Mouse (Mus musculus): ENCODE measurements around the gene Atat1. TPM values are rescaled to one million over a fixed set of nuclear protein-coding genes. Genes with fewer than 3 reads are reported as not detected.

Gene Atat1
- total and polyA plus RNA-seq, 2 experiments from 2014 or later = 163 to 225 TPM

- Histone ChIP-seq H3K27ac (peak overlapping the region; percentile 98), H3K4me2 (ENCODE audit: low read depth, low read length) (peak overlapping the region; percentile 90), H3K27me3 (ENCODE audit: insufficient read depth, low read length) (no peaks in the 10 kb centered on the region), H3K4me1 (ENCODE audit: insufficient read depth, low read length) (peaks cover 28% of the 10 kb centered on the region), H3K9me3 (ENCODE audit: low read length) (no peaks in the 10 kb centered on the region), H3K36me3 (ENCODE audit: insufficient read depth, low read length) (0 out of 2 replicates have a peak, but pooled peaks cover 9% of the 10 kb centered on the region), H3K4me3 (ENCODE audit: low read length) (peak overlapping the region; percentile 73), H3K9ac (replicated peaks; ENCODE audit: low read length) (peak overlapping the region; percentile 97)
- ATAC-seq = no peak
- WGBS = under 1% methylated on average over 11 of the region's 11 CpGs
- DNase-seq (ENCODE audit: low spot score) = peak; percentile 81
- TF ChIP-seq CTCF (IDR thresholded peaks at IDR 0.05; ENCODE audit: low read depth) = no peak
These were observed 8.6 kb upstream of the Atat1 start for GRCm38 (mm10) chr17:35918276-35919059.

DNA sequence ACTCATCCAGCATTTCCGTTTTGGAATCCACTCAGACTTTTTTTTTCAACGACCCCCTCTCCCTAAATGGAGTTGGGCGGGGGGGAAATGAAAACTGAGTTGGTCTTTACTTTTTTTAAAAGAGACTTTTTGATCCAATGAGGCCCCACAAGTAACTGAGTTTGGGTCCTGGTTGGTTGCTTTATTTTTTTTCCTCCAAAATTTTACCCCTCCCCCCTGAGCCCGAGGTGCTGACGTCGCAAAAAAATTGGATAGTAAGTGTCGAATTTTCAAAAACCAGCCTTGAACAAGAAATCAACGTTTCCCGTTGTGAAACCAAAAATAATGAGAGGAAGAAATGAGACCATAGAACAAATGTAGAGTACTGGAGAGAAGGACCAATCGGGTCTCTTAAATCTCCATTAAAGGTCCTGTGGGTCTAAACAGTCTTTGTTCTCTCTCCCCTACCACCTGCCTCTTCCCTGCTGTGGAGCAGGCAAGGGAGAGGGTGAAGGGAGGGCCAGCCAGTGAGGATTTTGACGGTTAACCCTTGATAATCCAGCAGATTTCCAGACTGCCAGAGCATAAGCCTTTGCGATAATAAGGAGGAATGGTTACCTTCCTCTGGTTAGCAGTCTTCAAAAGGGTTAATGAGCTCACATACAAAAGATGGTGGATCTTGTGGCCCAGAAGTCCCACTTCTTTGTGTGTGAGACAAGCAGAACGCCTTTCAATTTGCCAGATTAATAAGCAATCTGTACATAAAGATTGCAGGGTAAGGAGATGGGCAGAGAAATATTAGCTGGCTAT is 7.8 kb upstream of the Atat1 start:
- no peaks in the 10 kb centered on the region for H3K9me3 ChIP-seq (ENCODE audit: low read length)
- WGBS = under 1% methylated on average over 13 of the region's 13 CpGs
- H3K9ac ChIP-seq (replicated peaks; ENCODE audit: low read length) = peak overlapping the region; percentile 97
- H3K4me3 ChIP-seq (ENCODE audit: low read length) = peak overlapping the region; percentile 73
- peaks cover 10% of the 10 kb centered on the region; the same call in 1 of the 2 replicates for H3K36me3 ChIP-seq (ENCODE audit: insufficient read depth, low read length)
- H3K27ac ChIP-seq = peak overlapping the region; percentile 98
- no peaks in the 10 kb centered on the region for H3K27me3 ChIP-seq (ENCODE audit: insufficient read depth, low read length)
- peak; percentile 36 for ATAC-seq
- no peak for TF ChIP-seq CTCF (IDR thresholded peaks at IDR 0.05; ENCODE audit: low read depth)
- DNase-seq (ENCODE audit: low spot score) = peak; percentile 89
- H3K4me2 ChIP-seq (ENCODE audit: low read depth, low read length) = peak overlapping the region; percentile 90
- H3K4me1 ChIP-seq (ENCODE audit: insufficient read depth, low read length) = peaks cover 28% of the 10 kb centered on the region

DNA sequence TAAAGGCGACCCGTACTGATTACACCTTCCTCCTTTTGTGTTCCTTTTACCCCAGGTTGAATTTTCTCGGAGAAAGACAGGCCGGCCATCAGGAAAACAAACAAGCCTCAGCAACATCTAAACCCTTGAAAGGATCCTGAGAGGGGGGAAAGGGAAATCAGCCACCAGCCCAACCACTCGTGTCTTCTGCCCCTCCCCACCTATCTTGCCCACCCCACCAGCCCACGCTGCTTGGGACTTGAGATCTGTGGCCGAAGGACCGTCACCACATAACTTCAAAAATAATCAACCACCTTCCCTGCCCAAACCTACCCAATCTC is 7.2 kb upstream of the Atat1 start:
- Histone ChIP-seq H3K4me3 (ENCODE audit: low read length) (peak overlapping the region; percentile 73), H3K9me3 (ENCODE audit: low read length) (no peaks in the 10 kb centered on the region), H3K27ac (peak overlapping the region; percentile 98), H3K36me3 (ENCODE audit: insufficient read depth, low read length) (peaks cover 10% of the 10 kb centered on the region; the same call in 1 of the 2 replicates), H3K27me3 (ENCODE audit: insufficient read depth, low read length) (no peaks in the 10 kb centered on the region), H3K4me1 (ENCODE audit: insufficient read depth, low read length) (peaks cover 24% of the 10 kb centered on the region), H3K4me2 (ENCODE audit: low read depth, low read length) (peak overlapping the region; percentile 90), H3K9ac (replicated peaks; ENCODE audit: low read length) (peak overlapping the region; percentile 97)
- peak; percentile 39 for DNase-seq (ENCODE audit: low spot score)
- whole genome bisulfite sequencing = 0% methylated on average over 8 of the region's 8 CpGs
- no peak for ATAC-seq
- no peak for TF ChIP-seq CTCF (IDR thresholded peaks at IDR 0.05; ENCODE audit: low read depth)

DNA sequence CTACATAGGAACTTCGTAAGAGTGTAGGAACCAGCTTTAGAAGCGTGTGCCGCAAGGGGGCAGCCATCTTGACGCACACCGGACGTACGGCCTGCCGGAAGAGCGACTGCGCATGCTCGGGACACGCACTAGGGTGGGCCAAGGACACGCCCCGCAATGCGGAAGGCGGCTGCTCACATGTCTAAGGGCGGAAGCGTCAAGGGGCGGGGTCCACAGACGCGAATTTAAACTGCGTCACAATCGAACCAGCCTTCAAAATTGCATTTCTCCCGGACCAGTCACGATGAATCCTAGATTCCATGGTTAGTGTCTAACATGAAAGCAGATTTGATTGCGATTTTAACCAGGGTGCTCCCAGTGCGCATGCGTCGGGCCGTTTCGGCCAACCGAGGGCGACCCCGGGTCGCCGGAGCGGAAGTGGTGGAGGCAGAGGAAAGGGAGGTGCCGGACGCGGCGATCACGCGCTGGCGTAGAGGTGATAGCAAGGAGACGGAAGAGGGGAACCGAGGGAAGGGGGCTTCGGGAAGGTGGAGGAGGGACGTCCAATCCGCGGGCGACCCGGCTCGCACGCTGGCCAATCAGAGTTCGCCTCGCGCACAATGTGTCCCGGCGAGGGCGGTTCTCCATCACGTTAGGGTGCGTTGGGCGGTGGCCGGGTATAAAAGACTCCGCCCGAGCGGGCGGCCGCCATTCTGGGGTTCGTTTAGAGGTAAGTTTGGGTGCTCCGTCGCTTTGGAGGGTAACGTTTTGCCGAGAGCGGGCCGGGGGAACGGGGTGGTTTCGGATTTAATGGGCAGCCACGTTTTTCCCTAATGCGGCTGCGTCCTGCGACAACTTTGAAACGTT is 6.6 kb upstream of the Atat1 start, which contains the start of the genes Mrps18b and Ppp1r10:
Gene Mrps18b, minus strand, starts transcription at position 93 of the 846 bp plus-strand sequence.
Gene Ppp1r10, plus strand, starts transcription at position 138 of the 846 bp plus-strand sequence.
- Histone ChIP-seq H3K4me3 (ENCODE audit: low read length) (peak within 1 kb of the TSS; percentile 73), H3K27ac (peak within 1 kb of the TSS; percentile 98), H3K36me3 (ENCODE audit: insufficient read depth, low read length) (peaks cover 10% of the 10 kb centered on the region; the same call in 1 of the 2 replicates), H3K27me3 (ENCODE audit: insufficient read depth, low read length) (no peaks in the 10 kb centered on the region), H3K9ac (replicated peaks; ENCODE audit: low read length) (peak within 1 kb of the TSS; percentile 97), H3K4me1 (ENCODE audit: insufficient read depth, low read length) (peaks cover 24% of the 10 kb centered on the region), H3K9me3 (ENCODE audit: low read length) (no peaks in the 10 kb centered on the region), H3K4me2 (ENCODE audit: low read depth, low read length) (peak within 1 kb of the TSS; percentile 90)
- under 1% methylated on average over 83 of the region's 83 CpGs for WGBS
- ATAC-seq (peak; percentile 95), DNase-seq (ENCODE audit: low spot score) (peak; percentile 100)
- TF ChIP-seq CTCF (IDR thresholded peaks at IDR 0.05; ENCODE audit: low read depth) = peak; percentile 79

DNA sequence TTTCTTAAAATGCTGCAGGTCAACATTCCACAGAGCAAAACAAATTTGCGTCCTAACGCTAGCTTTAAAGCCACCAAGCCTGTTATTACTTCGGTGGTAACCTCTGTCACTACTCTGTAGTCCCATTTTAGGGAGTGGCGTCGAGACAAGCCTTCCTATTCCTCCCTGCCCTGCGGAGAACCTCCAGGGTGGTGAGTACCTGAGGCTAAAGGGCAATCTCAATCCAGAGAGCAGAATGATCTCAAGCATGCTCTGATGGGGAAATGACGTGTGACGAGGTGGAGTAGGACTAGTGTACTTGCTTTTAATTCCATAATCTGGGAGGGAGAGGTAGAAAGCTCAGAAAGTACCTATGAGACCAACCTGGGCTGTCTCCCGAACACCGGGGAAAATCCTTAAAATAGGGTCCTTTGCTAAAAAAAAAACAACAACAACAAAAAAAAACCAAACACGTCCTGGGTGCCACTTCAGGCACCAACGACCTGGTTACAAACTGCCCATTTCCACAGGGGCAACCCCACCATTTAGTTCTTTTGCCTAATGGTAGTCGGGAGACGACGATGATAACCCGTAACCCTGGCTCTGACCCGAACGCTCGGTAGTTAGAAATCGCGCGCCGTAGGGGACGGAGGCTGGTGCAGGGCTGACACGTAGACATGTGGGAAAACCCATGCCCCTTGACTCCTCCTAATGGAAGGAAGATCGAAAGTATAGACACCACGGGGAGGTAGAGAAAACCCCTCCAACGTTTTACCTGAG is 5.8 kb upstream of the Atat1 start:
- Histone ChIP-seq H3K9ac (replicated peaks; ENCODE audit: low read length) (peak overlapping the region; percentile 97), H3K4me2 (ENCODE audit: low read depth, low read length) (peak overlapping the region; percentile 90), H3K4me1 (ENCODE audit: insufficient read depth, low read length) (peaks cover 16% of the 10 kb centered on the region), H3K27ac (peak overlapping the region; percentile 98), H3K36me3 (ENCODE audit: insufficient read depth, low read length) (peaks cover 13% of the 10 kb centered on the region; the same call in 1 of the 2 replicates), H3K9me3 (ENCODE audit: low read length) (no peaks in the 10 kb centered on the region), H3K4me3 (ENCODE audit: low read length) (peak overlapping the region; percentile 73), H3K27me3 (ENCODE audit: insufficient read depth, low read length) (no peaks in the 10 kb centered on the region)
- ATAC-seq (no peak), DNase-seq (ENCODE audit: low spot score) (peak; percentile 16)
- WGBS = 3% methylated on average over 28 of the region's 28 CpGs
- no peak for TF ChIP-seq CTCF (IDR thresholded peaks at IDR 0.05; ENCODE audit: low read depth)
